Mouse (Mus musculus) kidney, embryonic 15.5 days (tissue): Measurements from ENCODE around the gene Dnaja1. TPM values are rescaled to one million over a fixed set of nuclear protein-coding genes. Genes with fewer than 3 reads are reported as not detected.

Source experiments
- ATAC-seq: fragments of 200-750 bp; cut with Nextera tagmentation; replicated peaks from 2 replicates; pipeline ENCODE4 v1.8.0; 2017; ENCODE audit warnings: moderate TSS enrichment; ENCODE audit not compliant: low FRiP score
- H3K27ac ChIP-seq: fragments of 300-500 bp; sonication (generic); 2 replicates; pipeline ENCODE4 v1.5.1; 2015; ENCODE audit warnings: mild to moderate bottlenecking, inconsistent platforms
- H3K27me3 ChIP-seq: fragments of 300-500 bp; sonication (generic); 2 replicates; pipeline ENCODE4 v1.6.1; 2015; ENCODE audit warnings: inconsistent platforms
- H3K36me3 ChIP-seq: fragments of 300-500 bp; sonication (generic); 2 replicates; pipeline ENCODE4 v1.6.1; 2015; ENCODE audit warnings: inconsistent platforms
- H3K4me1 ChIP-seq: fragments of 300-500 bp; sonication (generic); 2 replicates; pipeline ENCODE4 v1.6.1; 2015; ENCODE audit warnings: inconsistent platforms
- H3K4me2 ChIP-seq: fragments of 300-500 bp; sonication (generic); 2 replicates; pipeline ENCODE4 v1.6.1; 2015; ENCODE audit warnings: moderate library complexity, mild to moderate bottlenecking, inconsistent platforms
- H3K4me3 ChIP-seq: fragments of 300-500 bp; sonication (generic); replicated peaks from 2 replicates; pipeline ENCODE4 v1.5.1; 2015; ENCODE audit warnings: mild to moderate bottlenecking, inconsistent platforms
- H3K9ac ChIP-seq: fragments of 300-500 bp; sonication (generic); 2 replicates; pipeline ENCODE4 v1.6.1; 2015; ENCODE audit warnings: mild to moderate bottlenecking, inconsistent platforms
- H3K9me3 ChIP-seq: fragments of 300-500 bp; sonication (generic); replicated peaks from 2 replicates; pipeline ENCODE4 v1.6.1; 2016; ENCODE audit warnings: inconsistent platforms
- WGBS: fragments of 180-500 bp; shearing (Covaris S2); methylation state at CpG from one replicate; pipeline ENCODE4 v1.1.7; 2015; ENCODE audit warnings: mixed read lengths; 5-methylcytosine and 5-hydroxymethylcytosine counted together
- polyA plus RNA-seq: library from polyadenylated mRNA; unstranded; fragments of >200 nt; fragmentation: Nextera tagmentation; extraction: Ambion mirVana; gene quantifications from 2 replicates; pipeline ENCODE4 v1.2.1, GENCODE M21; 2015

The Dnaja1 gene
- 475 and 513 TPM in 2 replicates for polyA plus RNA-seq

DNA sequence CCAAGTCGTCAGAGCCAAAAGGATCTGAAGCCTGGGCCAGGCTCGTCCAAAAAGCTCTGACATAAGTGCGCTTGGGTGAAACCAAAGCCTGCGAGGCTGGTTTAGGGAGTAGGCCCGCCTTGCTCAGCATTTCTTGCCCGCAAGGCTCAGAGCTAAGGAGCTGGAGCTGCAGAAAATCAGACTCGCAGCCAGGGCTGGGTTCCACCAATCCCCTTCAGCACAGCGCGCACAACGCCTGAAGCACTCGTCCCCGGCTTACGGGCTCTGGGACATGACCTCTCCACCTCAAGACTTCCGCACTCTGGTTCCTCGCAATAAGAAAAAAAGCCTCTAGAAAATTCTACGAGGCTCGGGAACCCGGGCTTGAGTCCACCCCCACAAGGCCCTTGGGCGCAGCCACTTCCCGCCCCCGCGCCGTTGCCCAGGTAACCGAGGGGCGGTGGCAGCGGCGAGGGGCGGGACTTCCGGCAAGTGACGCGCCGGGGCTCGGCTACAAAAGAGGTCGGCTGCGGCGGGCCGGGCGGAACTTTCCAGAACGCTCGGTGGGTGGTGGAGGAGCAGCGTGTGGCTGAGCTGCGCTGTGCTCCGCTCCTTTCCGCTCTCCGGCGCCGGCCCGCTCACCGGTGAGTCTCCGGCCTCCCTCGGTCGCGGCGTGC is at the start of gene Dnaja1:
Gene Dnaja1 (plus strand): TSS at position 140 of the 656 bp plus-strand sequence.
- peaks cover 41% of the 10 kb centered on the region for H3K4me1 ChIP-seq
- no peaks in the 10 kb centered on the region for H3K9me3 ChIP-seq
- peak within 1 kb of the TSS; percentile 98 for H3K9ac ChIP-seq
- under 1% methylated on average over 53 of the region's 54 CpGs for WGBS
- peak within 1 kb of the TSS; percentile 100 for H3K27ac ChIP-seq
- peaks cover 31% of the 10 kb centered on the region for H3K36me3 ChIP-seq
- no peaks in the 10 kb centered on the region for H3K27me3 ChIP-seq
- peak within 1 kb of the TSS; percentile 72 for H3K4me2 ChIP-seq
- peak; percentile 91 for ATAC-seq
- peak within 1 kb of the TSS; percentile 96 for H3K4me3 ChIP-seq

DNA sequence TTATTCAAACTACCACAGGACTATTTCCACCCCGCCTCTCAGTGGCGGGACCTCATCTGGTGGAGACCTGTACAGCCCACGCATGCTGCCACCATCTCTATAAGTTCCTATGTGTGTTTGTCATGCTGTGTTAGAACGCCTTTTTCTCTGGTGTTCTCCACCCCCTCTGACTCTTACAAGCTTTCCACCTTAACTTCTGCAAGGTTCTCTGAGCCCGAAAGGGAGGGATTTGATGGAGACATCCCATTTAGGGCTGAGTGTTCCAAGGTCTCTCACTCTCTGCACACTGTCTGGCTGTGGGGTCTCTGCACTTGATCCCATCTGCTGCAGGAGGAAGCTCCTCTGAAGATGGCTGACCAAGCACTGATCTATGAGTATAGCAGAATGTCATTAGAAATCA is 48.4 kb upstream of the Dnaja1 start:
- H3K27ac ChIP-seq: no peak overlapping the region
- no peaks in the 10 kb centered on the region for H3K27me3 ChIP-seq
- peaks cover 8% of the 10 kb centered on the region for H3K4me1 ChIP-seq
- no peaks in the 10 kb centered on the region for H3K9me3 ChIP-seq
- H3K4me3 ChIP-seq: no peak overlapping the region
- H3K9ac ChIP-seq: no peak overlapping the region
- no peak for ATAC-seq
- no peaks in the 10 kb centered on the region for H3K36me3 ChIP-seq
- no peak overlapping the region for H3K4me2 ChIP-seq
- WGBS: 90% methylated on average over 5 of the region's 5 CpGs

DNA sequence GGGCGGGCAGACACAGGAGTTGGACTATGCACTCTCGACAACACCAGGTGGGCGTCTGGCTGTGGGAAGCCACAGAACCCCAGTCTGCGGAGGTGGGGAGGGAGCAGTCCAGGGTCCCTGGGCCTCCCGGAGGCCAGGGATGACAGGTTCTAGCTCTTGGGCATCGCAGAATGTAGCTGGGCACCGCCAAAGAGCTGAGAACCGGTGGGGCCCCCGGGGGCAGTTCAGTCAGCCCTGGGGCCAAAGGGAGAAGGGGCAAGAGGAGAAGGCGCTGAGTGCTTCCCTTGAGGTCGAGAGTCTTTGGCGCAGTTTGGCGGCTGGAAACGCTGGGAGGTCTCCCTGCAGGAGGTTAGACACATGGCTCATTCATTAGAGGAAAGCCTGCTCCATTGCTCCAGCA is 45.6 kb upstream of the Dnaja1 start:
- Histone ChIP-seq H3K4me2 (peak overlapping the region; percentile 38), H3K9ac (no peak overlapping the region), H3K27ac (no peak overlapping the region), H3K4me3 (no peak overlapping the region), H3K36me3 (no peaks in the 10 kb centered on the region), H3K4me1 (peaks cover 8% of the 10 kb centered on the region), H3K9me3 (no peaks in the 10 kb centered on the region), H3K27me3 (no peaks in the 10 kb centered on the region)
- no peak for ATAC-seq
- 20% methylated on average over 14 of the region's 14 CpGs for WGBS

DNA sequence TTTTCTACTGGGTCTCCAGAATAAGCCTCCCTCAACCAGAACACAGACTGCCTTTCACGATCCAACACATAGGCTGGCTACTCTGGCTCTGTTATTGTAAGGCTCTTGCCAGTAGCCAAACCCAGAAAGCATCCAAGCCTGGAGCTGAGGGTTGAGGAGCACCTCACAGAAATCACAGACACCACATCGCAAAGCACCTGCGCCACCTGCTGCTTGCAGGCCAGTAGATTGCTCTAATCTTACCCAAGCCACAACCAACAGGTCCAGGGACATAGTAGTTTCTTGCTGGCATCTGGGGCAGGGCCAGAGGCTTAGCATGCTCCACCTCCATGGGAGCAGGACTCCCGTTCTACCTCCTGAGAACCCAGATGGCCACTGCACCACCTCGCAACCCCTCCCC is 44.8 kb upstream of the Dnaja1 start:
- H3K27me3 ChIP-seq: no peaks in the 10 kb centered on the region
- peak; percentile 19; the same call in 1 of the 2 replicates for ATAC-seq

DNA sequence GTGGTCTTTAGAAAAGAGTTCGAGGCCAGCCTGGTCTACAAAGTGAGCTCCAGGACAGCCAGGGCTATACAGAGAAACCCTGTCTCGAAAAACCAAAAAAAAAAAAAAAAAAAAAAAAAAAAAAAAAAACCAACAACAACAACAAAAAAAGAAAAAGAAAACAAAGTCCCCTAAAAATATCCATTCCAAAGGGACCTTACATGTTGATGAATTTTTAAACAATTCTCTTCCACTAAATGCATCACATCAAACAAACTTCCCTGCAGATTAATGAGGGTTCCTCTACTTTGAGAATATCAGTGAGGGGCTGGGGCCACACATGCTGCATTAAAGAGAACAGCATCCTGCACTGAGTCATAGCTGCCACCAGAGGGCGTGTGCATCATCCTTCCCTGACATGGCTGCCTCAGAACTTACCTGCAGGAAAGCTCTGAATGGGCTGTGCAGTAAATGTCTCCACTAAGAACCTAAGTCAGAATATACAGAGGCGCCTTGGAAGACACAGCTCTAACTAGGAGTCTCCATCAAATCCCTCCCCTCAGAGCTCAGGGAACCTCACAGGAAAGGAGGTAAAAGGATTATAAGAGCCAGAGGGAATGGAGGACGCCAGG is 41.6 kb upstream of the Dnaja1 start:
- ATAC-seq: no peak
- Histone ChIP-seq H3K4me1 (peaks cover 8% of the 10 kb centered on the region), H3K9ac (no peak overlapping the region), H3K27me3 (no peaks in the 10 kb centered on the region), H3K36me3 (peaks cover 6% of the 10 kb centered on the region; the same call in 1 of the 2 replicates), H3K4me2 (no peak overlapping the region), H3K27ac (no peak overlapping the region), H3K9me3 (no peaks in the 10 kb centered on the region), H3K4me3 (no peak overlapping the region)
- 56% methylated on average over 5 of the region's 5 CpGs for WGBS

More for the DNA sequence above, 44.8 kb upstream of the Dnaja1 start:
- H3K9me3 ChIP-seq: no peaks in the 10 kb centered on the region
- no peak overlapping the region for H3K4me2 ChIP-seq
- H3K4me1 ChIP-seq: peaks cover 8% of the 10 kb centered on the region
- no peak overlapping the region for H3K4me3 ChIP-seq
- no peaks in the 10 kb centered on the region for H3K36me3 ChIP-seq
- no peak overlapping the region for H3K9ac ChIP-seq
- H3K27ac ChIP-seq: no peak overlapping the region
- 42% methylated on average over 5 of the region's 5 CpGs for WGBS

DNA sequence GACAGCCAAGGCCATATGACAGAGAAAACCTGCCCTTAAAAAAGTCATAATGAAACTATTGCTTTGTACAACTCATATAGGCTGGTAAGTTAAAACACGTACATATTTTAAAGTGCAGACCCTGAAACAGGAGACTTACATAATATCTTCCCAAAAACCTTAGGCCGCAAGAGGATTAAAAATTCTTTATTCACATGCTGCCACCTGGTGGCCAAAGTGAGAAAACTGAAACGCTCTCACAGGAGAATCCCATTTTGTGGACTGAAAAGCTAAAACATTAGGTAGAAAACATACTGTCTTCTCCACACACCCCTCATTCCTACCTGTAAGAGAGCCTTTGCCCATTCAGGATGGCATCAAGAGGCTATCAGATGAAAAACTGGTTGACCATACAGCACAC is 40.0 kb upstream of the Dnaja1 start:
- WGBS: 16% methylated on average over 3 of the region's 3 CpGs
- Histone ChIP-seq H3K36me3 (peaks cover 20% of the 10 kb centered on the region), H3K4me1 (0 out of 2 replicates have a peak, but pooled peaks cover under 1% of the 10 kb centered on the region), H3K27ac (no peak overlapping the region), H3K9ac (no peak overlapping the region), H3K4me3 (no peak overlapping the region), H3K27me3 (no peaks in the 10 kb centered on the region), H3K9me3 (no peaks in the 10 kb centered on the region), H3K4me2 (no peak overlapping the region)
- ATAC-seq: no peak

DNA sequence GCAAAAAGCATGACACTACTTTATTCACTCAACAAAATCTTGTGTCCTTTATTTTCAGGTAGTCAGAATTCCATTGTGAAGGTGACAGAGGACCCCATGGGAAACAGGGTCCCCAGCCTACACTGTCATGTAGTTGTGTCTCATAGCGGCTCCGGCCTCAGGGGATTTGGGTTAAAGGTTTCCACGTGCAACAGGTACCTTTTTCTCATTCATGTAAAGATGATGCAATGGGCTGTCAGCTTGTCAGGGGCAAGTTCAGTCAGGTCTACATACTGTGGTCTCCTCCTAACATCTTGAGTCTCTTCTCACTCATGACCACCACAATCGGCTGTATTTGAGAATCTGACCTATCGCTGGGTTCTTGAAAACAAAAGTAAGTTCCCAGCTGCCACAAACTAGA is 39.6 kb upstream of the Dnaja1 start:
- Histone ChIP-seq H3K4me1 (no peaks in the 10 kb centered on the region), H3K27me3 (no peaks in the 10 kb centered on the region), H3K36me3 (peaks cover 22% of the 10 kb centered on the region), H3K4me2 (no peak overlapping the region), H3K9ac (no peak overlapping the region), H3K27ac (no peak overlapping the region), H3K9me3 (no peaks in the 10 kb centered on the region), H3K4me3 (no peak overlapping the region)
- WGBS: 89% methylated on average over 5 of the region's 5 CpGs
- no peak for ATAC-seq

DNA sequence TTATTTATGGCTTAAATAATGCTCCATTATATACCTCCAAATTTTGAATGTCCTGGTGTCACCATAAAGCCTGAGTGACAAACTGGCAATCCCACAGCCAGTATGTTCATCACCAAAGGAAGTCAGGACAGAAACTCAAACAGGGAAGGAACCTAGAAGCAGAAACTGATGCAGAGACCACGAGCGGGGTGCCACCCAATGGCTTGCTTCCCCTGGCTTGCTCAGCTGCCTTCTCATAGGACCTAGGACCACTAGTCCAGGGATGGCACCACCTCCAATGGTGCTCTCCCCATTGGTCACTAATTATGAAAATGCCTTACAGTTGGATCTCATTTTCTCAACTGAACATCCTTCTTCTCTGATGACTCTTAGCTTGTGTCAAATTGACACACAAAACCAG is 38.6 kb upstream of the Dnaja1 start:
- H3K27ac ChIP-seq: no peak overlapping the region
- no peaks in the 10 kb centered on the region for H3K4me1 ChIP-seq
- no peak overlapping the region for H3K9ac ChIP-seq
- H3K9me3 ChIP-seq: no peaks in the 10 kb centered on the region
- no peaks in the 10 kb centered on the region for H3K27me3 ChIP-seq
- peaks cover 30% of the 10 kb centered on the region for H3K36me3 ChIP-seq
- no peak for ATAC-seq
- no peak overlapping the region for H3K4me3 ChIP-seq
- 93% methylated on average over 2 of the region's 2 CpGs for WGBS
- no peak overlapping the region for H3K4me2 ChIP-seq

DNA sequence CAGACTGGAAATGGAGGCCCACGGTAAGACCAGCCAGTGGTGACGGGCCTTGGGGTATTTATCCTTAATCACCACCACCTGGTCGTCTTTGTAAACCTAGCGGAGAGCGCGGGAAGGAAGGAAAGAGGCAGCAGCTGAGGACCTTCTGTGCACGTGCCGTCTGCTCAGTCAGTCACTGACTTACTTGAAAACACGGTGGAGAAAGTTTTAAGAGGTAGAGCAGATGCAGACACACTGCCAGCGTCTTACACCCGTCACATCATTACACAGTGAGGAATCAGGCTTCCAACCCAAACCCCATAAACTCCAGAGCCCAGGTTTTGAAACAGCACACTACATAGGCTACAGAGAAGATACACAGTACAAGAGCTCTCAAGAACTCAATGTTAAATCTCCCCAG is 30.9 kb upstream of the Dnaja1 start:
- Histone ChIP-seq H3K4me3 (no peak overlapping the region), H3K9me3 (no peaks in the 10 kb centered on the region), H3K36me3 (peaks cover 77% of the 10 kb centered on the region), H3K4me2 (no peak overlapping the region), H3K27ac (no peak overlapping the region), H3K27me3 (no peaks in the 10 kb centered on the region), H3K4me1 (no peaks in the 10 kb centered on the region), H3K9ac (no peak overlapping the region)
- 91% methylated on average over 11 of the region's 11 CpGs for WGBS
- no peak for ATAC-seq

DNA sequence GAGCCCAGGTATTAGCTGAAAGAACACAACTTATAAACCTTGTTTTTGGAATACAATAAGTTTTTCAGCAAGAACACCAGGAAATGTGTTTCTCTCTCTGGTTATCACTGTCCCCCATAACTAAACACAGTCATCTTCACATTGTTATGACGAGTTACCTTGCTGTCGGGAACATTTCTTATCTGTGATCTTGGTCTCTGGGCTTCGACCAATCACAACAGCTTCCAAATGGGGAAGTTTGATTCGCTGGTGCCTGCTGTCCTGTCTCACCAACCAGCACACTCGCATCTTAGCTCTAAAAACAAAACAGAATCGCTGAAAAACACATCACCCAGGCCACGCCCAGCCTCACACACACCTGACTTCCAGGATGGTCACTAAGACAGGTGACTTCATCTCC is 24.9 kb upstream of the Dnaja1 start:
- Histone ChIP-seq H3K9me3 (no peaks in the 10 kb centered on the region), H3K27me3 (no peaks in the 10 kb centered on the region), H3K4me3 (no peak overlapping the region), H3K4me1 (peaks cover 6% of the 10 kb centered on the region), H3K27ac (no peak overlapping the region), H3K9ac (no peak overlapping the region), H3K4me2 (no peak overlapping the region), H3K36me3 (peaks cover 44% of the 10 kb centered on the region)
- WGBS: 82% methylated on average over 7 of the region's 7 CpGs
- no peak for ATAC-seq

DNA sequence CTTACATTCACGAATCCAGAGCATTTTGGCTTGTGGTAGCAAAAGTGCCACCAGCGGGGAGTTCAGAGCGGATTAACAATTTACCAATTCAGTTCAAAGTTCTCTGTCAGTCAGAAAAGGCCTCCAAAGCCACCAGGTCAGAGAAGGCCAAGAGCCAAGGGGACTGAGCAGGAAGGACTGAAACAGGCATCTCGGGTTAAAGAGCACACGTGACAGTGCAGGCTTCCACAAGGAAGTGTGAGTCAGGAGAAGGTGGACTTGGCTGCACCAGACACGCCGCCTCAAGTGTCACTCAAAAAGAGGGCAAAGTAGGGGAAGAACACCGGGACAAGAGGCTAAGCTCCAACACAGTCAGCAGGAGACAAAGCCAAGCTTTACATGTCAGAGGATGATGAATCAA is 21.7 kb upstream of the Dnaja1 start:
- H3K36me3 ChIP-seq: peaks cover 16% of the 10 kb centered on the region
- WGBS: 74% methylated on average over 8 of the region's 8 CpGs
- H3K4me1 ChIP-seq: peaks cover 20% of the 10 kb centered on the region
- H3K4me2 ChIP-seq: no peak overlapping the region
- H3K9me3 ChIP-seq: no peaks in the 10 kb centered on the region
- no peak for ATAC-seq
- no peak overlapping the region for H3K4me3 ChIP-seq
- no peak overlapping the region for H3K9ac ChIP-seq
- peak overlapping the region; percentile 42; the same call in 1 of the 2 replicates for H3K27ac ChIP-seq
- no peaks in the 10 kb centered on the region for H3K27me3 ChIP-seq

DNA sequence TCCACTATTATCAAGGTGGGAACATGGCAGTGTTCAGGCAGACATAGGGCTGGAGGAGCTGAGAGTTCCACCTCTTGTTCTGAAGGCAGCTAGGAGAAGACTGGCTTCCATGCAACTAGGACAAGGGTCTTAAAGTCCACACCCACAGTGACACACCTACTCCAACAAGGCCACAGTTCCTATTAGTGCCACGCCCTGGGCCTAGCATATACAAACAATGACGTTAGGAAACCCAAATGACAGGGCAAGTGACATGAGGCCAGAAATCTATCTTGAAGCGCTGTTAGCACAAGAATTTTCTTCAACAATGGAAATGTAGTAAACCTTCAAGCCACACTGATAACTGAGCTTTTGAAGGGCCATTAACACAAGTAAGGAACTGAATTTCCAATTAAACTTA is 20.2 kb upstream of the Dnaja1 start:
- Histone ChIP-seq H3K9me3 (no peaks in the 10 kb centered on the region), H3K9ac (peak overlapping the region; percentile 63; the same call in 1 of the 2 replicates), H3K4me3 (peak overlapping the region; percentile 60), H3K27me3 (no peaks in the 10 kb centered on the region), H3K36me3 (peaks cover 3% of the 10 kb centered on the region), H3K4me1 (peaks cover 20% of the 10 kb centered on the region), H3K4me2 (peak overlapping the region; percentile 73), H3K27ac (peak overlapping the region; percentile 99; the same call in 1 of the 2 replicates)
- WGBS: 85% methylated on average over 3 of the region's 3 CpGs
- no peak for ATAC-seq
